Comparison of ENCODE assay signal across 8 mouse cellular contexts in genomic region chr17:28207092-28207491, GRCm38 (mm10). TPM values are rescaled to one million over a fixed set of nuclear protein-coding genes. Genes with fewer than 3 reads are reported as not detected.
A peak's percentile ranks its signal among the peaks of the same experiment; 100 is the strongest.
DNase-seq lines count a peak whose midpoint lies in the region; ATAC-seq and TF ChIP-seq lines count a peak whose summit lies in the region.

No protein-coding gene starts in this region.

- H3K9ac ChIP-seq in kidney, embryonic 14.5 days (ENCODE audit: low read depth, low read length): peak overlapping the region; percentile 50; the same call in 1 of the 2 replicates
- H3K9ac ChIP-seq in hindbrain, embryonic 14.5 days: no peak overlapping the region

- peaks cover 16% of the 10 kb centered on the region for H3K4me1 ChIP-seq in kidney, embryonic 14.5 days (ENCODE audit: control insufficient read depth, insufficient read depth, low read length)
- peaks cover 10% of the 10 kb centered on the region for H3K4me1 ChIP-seq in bone marrow, adult 2 months (ENCODE audit: control insufficient read depth, insufficient read depth, low read length)
- H3K4me1 ChIP-seq in hindbrain, embryonic 14.5 days (replicated peaks; ENCODE audit: control insufficient read depth, insufficient read depth, low read length): peaks cover 5% of the 10 kb centered on the region; the same call in 1 of the 2 replicates

- no peak overlapping the region for H3K4me2 ChIP-seq in kidney, embryonic 14.5 days (replicated peaks; ENCODE audit: low read depth, low read length)
- H3K4me2 ChIP-seq in hindbrain, embryonic 14.5 days (replicated peaks): no peak overlapping the region
- peak overlapping the region; percentile 67 for H3K4me2 ChIP-seq in myocyte (ENCODE audit: low read depth)

- WGBS in kidney, embryonic 14.5 days: 71% methylated on average over 8 of the region's 8 CpGs
- WGBS in bone marrow, adult 2 months: 19% methylated on average over 8 of the region's 8 CpGs
- 78% methylated on average over 8 of the region's 8 CpGs for WGBS in hindbrain, embryonic 14.5 days

- H3K36me3 ChIP-seq in kidney, embryonic 14.5 days (ENCODE audit: control insufficient read depth, insufficient read depth, low read length): peaks cover 24% of the 10 kb centered on the region
- H3K36me3 ChIP-seq in hindbrain, embryonic 14.5 days (replicated peaks; ENCODE audit: control insufficient read depth, insufficient read depth): peaks cover 17% of the 10 kb centered on the region
- no peaks in the 10 kb centered on the region for H3K36me3 ChIP-seq in myocyte (ENCODE audit: control insufficient read depth, insufficient read depth)

- H3K9me3 ChIP-seq in kidney, embryonic 14.5 days (ENCODE audit: control insufficient read depth, low read length): no peaks in the 10 kb centered on the region
- H3K9me3 ChIP-seq in hindbrain, embryonic 14.5 days (ENCODE audit: control insufficient read depth, low read length): no peaks in the 10 kb centered on the region

- DNase-seq in kidney, adult 18-20 months: no peak
- no peak for DNase-seq in hindbrain, embryonic 14.5 days (ENCODE audit: low spot score)
- no peak for DNase-seq in ovary, postnatal 10 days (ENCODE audit: low spot score)
- DNase-seq in adrenal gland, adult 2 months: no peak
- no peak for DNase-seq in B cell, adult 2 months

- no peaks in the 10 kb centered on the region for H3K27me3 ChIP-seq in kidney, embryonic 14.5 days (ENCODE audit: control insufficient read depth, insufficient read depth, low read length)
- H3K27me3 ChIP-seq in hindbrain, embryonic 14.5 days (ENCODE audit: control insufficient read depth, insufficient read depth, low read length): no peaks in the 10 kb centered on the region
- H3K27me3 ChIP-seq in myocyte (ENCODE audit: control insufficient read depth, insufficient read depth, insufficient read length): no peaks in the 10 kb centered on the region

- TF ChIP-seq CTCF in bone marrow, adult 2 months (IDR thresholded peaks at IDR 0.05; ENCODE audit: control insufficient read depth, insufficient read depth, low read length): no peak

- peak overlapping the region; percentile 84 for H3K27ac ChIP-seq in kidney, embryonic 14.5 days (ENCODE audit: low read depth, low read length)
- H3K27ac ChIP-seq in bone marrow, adult 2 months (ENCODE audit: control insufficient read depth, insufficient read depth, low read depth, low read length, poor library complexity): peak overlapping the region; percentile 94
- 0 out of 2 replicates have a peak overlapping the region, but pooled peaks have one; percentile 33 for H3K27ac ChIP-seq in hindbrain, embryonic 14.5 days

- no peaks in the 10 kb centered on the region for H3K79me2 ChIP-seq in myocyte (ENCODE audit: control insufficient read depth, insufficient read depth)

- no peak overlapping the region for H3ac ChIP-seq in myocyte (ENCODE audit: control insufficient read depth, insufficient read length)

- ATAC-seq in kidney, embryonic 14.5 days (ENCODE audit: low FRiP score, low TSS enrichment): no peak
- ATAC-seq in hindbrain, embryonic 14.5 days (ENCODE audit: low FRiP score): no peak

- no peak overlapping the region for H3K4me3 ChIP-seq in kidney, embryonic 14.5 days (ENCODE audit: low read length)
- H3K4me3 ChIP-seq in bone marrow, adult 2 months (replicated peaks; ENCODE audit: control insufficient read depth, low read depth, low read length): no peak overlapping the region
- no peak overlapping the region for H3K4me3 ChIP-seq in hindbrain, embryonic 14.5 days (replicated peaks; ENCODE audit: low read length)
- peak overlapping the region; percentile 8 for H3K4me3 ChIP-seq in myocyte

- TF ChIP-seq POLR2A in bone marrow, adult 2 months (IDR thresholded peaks at IDR 0.05; ENCODE audit: borderline replicate concordance, control insufficient read depth, low read depth, low read length): no peak
- TF ChIP-seq POLR2A in myocyte (IDR thresholded peaks at IDR 0.05; ENCODE audit: insufficient read length, low read depth): no peak

TF ChIP-seq in myocyte, 11 proteins besides CTCF, POLR2A, EP300 and RAD21:
- no peak for TF ChIP-seq POLR2AphosphoS2 (IDR thresholded peaks at IDR 0.05; ENCODE audit: insufficient read length, low read depth)
- no peak for TF ChIP-seq USF1 (IDR thresholded peaks at IDR 0.05; ENCODE audit: low read depth)
- TF ChIP-seq CEBPB (IDR thresholded peaks at IDR 0.05; ENCODE audit: insufficient read depth, poor library complexity, severe bottlenecking): no peak
- TF ChIP-seq REST (IDR thresholded peaks at IDR 0.05; ENCODE audit: insufficient read depth, insufficient read length): no peak
- no peak for TF ChIP-seq SRF (IDR thresholded peaks at IDR 0.05; ENCODE audit: control insufficient read depth, insufficient read length, low read depth)
- TF ChIP-seq MAX (IDR thresholded peaks at IDR 0.05; ENCODE audit: low read depth): no peak
- no peak for TF ChIP-seq MYOG (IDR thresholded peaks at IDR 0.05; ENCODE audit: control insufficient read depth in 1 of 3, insufficient read depth in 1 of 3, insufficient read length in 2 of 3, low read depth in 2 of 3)
- no peak for TF ChIP-seq E2F4 (IDR thresholded peaks at IDR 0.05; ENCODE audit: insufficient read depth)
- no peak for TF ChIP-seq TCF3 (IDR thresholded peaks at IDR 0.05; ENCODE audit: insufficient read length, low read depth)
- no peak for TF ChIP-seq TCF12 (IDR thresholded peaks at IDR 0.05; ENCODE audit: insufficient read depth, poor library complexity, severe bottlenecking)
- no peak for TF ChIP-seq MYOD1 (IDR thresholded peaks at IDR 0.05; ENCODE audit: control insufficient read depth in 1 of 3, insufficient read length in 2 of 3, low read depth in 2 of 3)

RNA-seq across cellular contexts. Expression of gene Def6, which starts 0.5 kb away (rescaled TPM):
- polyA plus RNA-seq in kidney, embryonic 14.5 days (2014; fragmentation: Nextera tagmentation; extraction: Ambion mirVana): 2.7 and 3.5 TPM in 2 replicates
- polyA plus RNA-seq in bone marrow, adult 2 months (2011; ENCODE audit: insufficient read depth, insufficient read length, low replicate concordance, missing spikeins): 41.3 and 45.4 TPM in 2 replicates
- 4.3 and 6.5 TPM in 2 replicates for polyA plus RNA-seq in hindbrain, embryonic 14.5 days (2014; fragmentation: Nextera tagmentation; extraction: Ambion mirVana)
- 3.4 TPM for polyA plus RNA-seq in myocyte (2012; fragmentation: generic; extraction: Trizol)
- 1 to 10 TPM; 1.5 to 1.8 TPM for total RNA-seq in adrenal gland, adult 2 months (2021)
- 2.8 and 3.3 TPM in 2 replicates for polyA plus RNA-seq in adrenal gland, adult 2 months (2012; rRNA removed)

RNA-seq across cellular contexts. Expression of gene Ppard, which starts 25.4 kb away (rescaled TPM):
- polyA plus RNA-seq in kidney, embryonic 14.5 days (2014; fragmentation: Nextera tagmentation; extraction: Ambion mirVana): 2.3 and 3.5 TPM in 2 replicates
- polyA plus RNA-seq in bone marrow, adult 2 months (2011; ENCODE audit: insufficient read depth, insufficient read length, low replicate concordance, missing spikeins): 4.4 and 13.2 TPM in 2 replicates
- 1.6 and 1.8 TPM in 2 replicates for polyA plus RNA-seq in hindbrain, embryonic 14.5 days (2014; fragmentation: Nextera tagmentation; extraction: Ambion mirVana)
- 32.6 TPM for polyA plus RNA-seq in myocyte (2012; fragmentation: generic; extraction: Trizol)
- 10 to 100 TPM; 39.3 to 60.3 TPM for total RNA-seq in adrenal gland, adult 2 months (2021)
- polyA plus RNA-seq in adrenal gland, adult 2 months (2012; rRNA removed): 58.0 and 65.5 TPM in 2 replicates

RNA-seq across cellular contexts. Expression of gene Zfp523, which starts 30.2 kb away (rescaled TPM):
- polyA plus RNA-seq in kidney, embryonic 14.5 days (2014; fragmentation: Nextera tagmentation; extraction: Ambion mirVana): 38.0 and 39.7 TPM in 2 replicates
- polyA plus RNA-seq in bone marrow, adult 2 months (2011; ENCODE audit: insufficient read depth, insufficient read length, low replicate concordance, missing spikeins): 4.3 and 11.8 TPM in 2 replicates
- 40.9 and 41.3 TPM in 2 replicates for polyA plus RNA-seq in hindbrain, embryonic 14.5 days (2014; fragmentation: Nextera tagmentation; extraction: Ambion mirVana)
- 32.8 TPM for polyA plus RNA-seq in myocyte (2012; fragmentation: generic; extraction: Trizol)
- 10 to 100 TPM; 31.3 to 39.2 TPM for total RNA-seq in adrenal gland, adult 2 months (2021)
- polyA plus RNA-seq in adrenal gland, adult 2 months (2012; rRNA removed): 118 and 122 TPM in 2 replicates

Comparison
In these comparisons a context has a peak if more than half of its experiments do, and no peak if none do; other contexts are left out.
1. H3K27ac ChIP-seq: peak in every context shown above with its lines; median percentile 94 in bone marrow, adult 2 months; 84 in kidney, embryonic 14.5 days; 33 in hindbrain, embryonic 14.5 days.